Mouse (Mus musculus) spleen, embryonic (tissue): ENCODE measurements at regions not wholly inside any gene's neighbourhood (a gene's known extent, or its start where the extent isn't known, plus 50 kb on each side); places are given as distances from the start of the nearest gene placed in this dataset.

ENCODE experiments used
- CTCF ChIA-PET: fragments of 350-600 bp; sonication (Branson Sonifier 250); formaldehyde crosslinking; loops from one replicate; lab custom pipeline; 2022; lab: Charles Lee

- CTCF ChIA-PET = interaction anchor here (0.6 kb wide), 1 partner anchor 55 kb away, joined by 5 read pairs; no protein-coding TSS in a partner anchor
Measured at GRCm38 (mm10) chr5:148624649-148625405, 72.2 kb upstream of the Ubl3 start.

GRCm38 (mm10) chr5:148620895-148621786 lies 68.6 kb upstream of the Ubl3 start:
- CTCF ChIA-PET = interaction anchor here (0.6 kb wide), 1 partner anchor 38 kb away, joined by 4 read pairs; no protein-coding TSS in a partner anchor

DNA sequence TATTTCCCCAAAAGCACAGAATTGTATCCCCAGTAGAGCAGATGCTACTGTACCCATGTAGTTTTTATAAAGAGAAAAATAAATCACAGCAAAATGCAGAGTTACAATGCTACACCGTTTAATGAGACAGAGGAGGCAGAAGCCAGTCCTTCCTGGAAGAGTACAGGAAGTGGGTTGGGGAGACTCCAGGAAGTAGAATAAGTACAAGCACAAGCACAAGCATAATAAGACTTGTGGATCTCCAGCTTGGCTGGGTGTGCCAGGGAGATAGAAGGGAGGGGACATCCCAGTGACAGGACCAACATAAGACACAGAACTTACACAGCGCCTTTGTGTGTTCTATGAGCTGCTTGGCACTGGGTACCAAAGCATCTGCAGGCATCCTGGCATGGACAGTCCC lies 67.3 kb upstream of the Ubl3 start:
- CTCF ChIA-PET = no interaction called here

GRCm38 (mm10) chr5:148616426-148616825 lies 63.8 kb upstream of the Ubl3 start:
- CTCF ChIA-PET = interaction anchor here (1.6 kb wide), 1 partner anchor 69 kb away, joined by 3 read pairs; no protein-coding TSS in a partner anchor

GRCm38 (mm10) chr5:148615706-148616366 lies 63.2 kb upstream of the Ubl3 start:
- CTCF ChIA-PET = interaction anchor here (1.6 kb wide), 1 partner anchor 69 kb away, joined by 3 read pairs; no protein-coding TSS in a partner anchor

GRCm38 (mm10) chr5:148615117-148615516 lies 62.5 kb upstream of the Ubl3 start:
- CTCF ChIA-PET = interaction anchor here (1.6 kb wide), 1 partner anchor 68 kb away, joined by 3 read pairs; no protein-coding TSS in a partner anchor

GRCm38 (mm10) chr5:148611323-148611722 lies 58.7 kb upstream of the Ubl3 start:
- CTCF ChIA-PET = no interaction called here

GRCm38 (mm10) chr5:148609506-148609880 lies 56.9 kb upstream of the Ubl3 start:
- CTCF ChIA-PET = no interaction called here

GRCm38 (mm10) chr5:148608857-148609505 lies 56.4 kb upstream of the Ubl3 start:
- CTCF ChIA-PET = no interaction called here

DNA sequence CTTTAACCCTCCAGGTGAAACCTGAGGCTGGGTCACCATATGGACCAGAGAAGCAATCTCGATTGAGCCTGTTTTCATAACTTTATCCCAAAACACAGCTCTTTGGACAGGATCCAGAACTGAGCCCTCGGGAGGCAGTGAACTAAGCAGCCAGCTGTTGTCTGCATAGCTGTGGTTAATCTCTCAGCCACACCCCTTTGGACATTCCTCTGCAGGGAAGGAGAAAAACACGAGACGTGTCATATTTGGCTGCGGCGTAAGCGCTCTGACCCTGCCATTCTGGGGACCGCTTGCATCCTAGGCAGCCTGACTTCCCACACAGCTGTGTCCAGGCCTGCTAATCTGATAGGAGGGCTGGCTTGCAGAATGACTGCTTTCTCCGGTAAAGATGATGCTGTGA lies 55.6 kb upstream of the Ubl3 start:
- CTCF ChIA-PET = no interaction called here

GRCm38 (mm10) chr5:148605730-148606129 lies 53.1 kb upstream of the Ubl3 start:
- CTCF ChIA-PET = no interaction called here
